Mouse (Mus musculus): Measurements from ENCODE around the gene Slc16a5.

DNA sequence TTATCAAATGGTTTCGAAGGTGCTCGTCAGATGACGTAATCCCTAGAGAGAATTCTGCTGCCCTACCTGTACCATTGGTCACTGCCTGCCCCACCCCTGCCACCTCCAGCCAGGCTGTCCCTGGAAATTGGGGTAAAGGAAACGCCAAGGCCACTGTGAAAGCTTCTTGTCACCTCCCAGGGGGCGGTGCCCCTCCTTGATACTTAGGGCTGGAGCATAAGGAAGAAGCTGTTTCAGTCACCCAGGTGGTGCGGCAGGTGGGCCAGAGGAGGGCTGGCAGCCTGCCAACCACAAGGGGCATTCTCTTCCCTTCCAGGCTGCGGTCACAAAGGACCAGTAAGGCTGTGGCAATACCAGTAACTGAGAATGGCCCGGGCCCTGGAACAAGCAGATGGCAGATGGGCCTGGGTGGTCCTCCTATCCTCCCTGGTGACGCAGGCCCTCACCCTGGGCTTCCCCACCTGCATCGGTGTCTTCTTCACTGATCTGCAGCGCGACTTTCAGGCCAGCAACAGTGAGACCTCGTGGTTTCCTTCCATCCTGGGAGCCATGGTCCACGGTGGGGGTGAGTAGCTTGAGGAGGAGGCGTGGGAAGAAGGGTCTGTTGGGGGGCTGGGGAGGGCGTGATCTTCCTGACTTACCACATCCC lies at the start of gene Slc16a5:
- TF ChIP-seq CTCF (IDR thresholded peaks at IDR 0.05; ENCODE audit: low read depth, low read length) (no peak), POLR2A (IDR thresholded peaks at IDR 0.05; ENCODE audit: borderline replicate concordance, low read depth, low read length) (no peak)
